Mouse (Mus musculus) heart, adult 2 months (tissue): ENCODE results near the gene Slc25a21.

ENCODE experiments used
- CTCF ChIP-seq: fragments of 200-600 bp; IDR thresholded peaks from 2 replicates; pipeline ENCODE4 v1.8.1; 2022; ENCODE audit warnings: antibody characterized with exemption, mild to moderate bottlenecking, moderate library complexity
- POLR2A ChIP-seq: fragments of 200-500 bp; IDR thresholded peaks from 2 replicates; pipeline ENCODE4 v1.6.1; 2011; ENCODE audit warnings: mild to moderate bottlenecking, low read depth, low read length, control low read depth; ENCODE audit not compliant: insufficient read depth

GRCm38 (mm10) chr12:56902774-56903456 is 294.4 kb downstream of the Slc25a21 start:
- TF ChIP-seq POLR2A (no peak), CTCF (no peak)
